Mouse (Mus musculus) left cerebral cortex, postnatal 25 days (tissue): ENCODE results near the gene St6galnac6. TPM values are rescaled to one million over a fixed set of nuclear protein-coding genes. Genes with fewer than 3 reads are reported as not detected.

Experiments
- DNase-seq, 2 experiments: peaks; one replicate each; pipeline ENCODE4 v3.0.0; 2022; ENCODE audit warnings: low spot score in 2 of 2, mixed read lengths in 1 of 2
- intact Hi-C: fragments of 180-260 bp; cut with DNase I; formaldehyde crosslinking; loops from one replicate; pipeline ENCODE4 v1.15.1; 2025
- total RNA-seq, 2 experiments: library from RNA; stranded (reverse); gene quantifications; 2 replicates each; pipeline ENCODE4 v1.2.3; 2021

St6galnac6 gene
- total RNA-seq, 2 experiments from 2014 or later, result 112 to 117 TPM

- peak; percentile 89 to 96 for DNase-seq
- intact Hi-C loops, result loop anchor here (5.0 kb wide), 1 partner anchor 34 kb away; no protein-coding TSS in a partner anchor
Measured at GRCm38 (mm10) chr2:32582830-32583799, 16.4 kb upstream of the St6galnac6 start.

- intact Hi-C loops, result no loop called here
- DNase-seq, result no peak
Measured at GRCm38 (mm10) chr2:32585149-32585714, 14.3 kb upstream of the St6galnac6 start.

- intact Hi-C loops, result loop anchor here (2.0 kb wide), 1 partner anchor 20 kb away; no protein-coding TSS in a partner anchor
- peak; percentile 87 to 94 for DNase-seq
Measured at GRCm38 (mm10) chr2:32586871-32587351, 12.6 kb upstream of the St6galnac6 start, which contains the start of gene St6galnac4. St6galnac4 (plus strand) TSS chr2:32587095.

GRCm38 (mm10) chr2:32587731-32588321, 11.7 kb upstream of the St6galnac6 start:
- intact Hi-C loops, result loop anchor here (2.0 kb wide), 1 partner anchor 19 kb away; no protein-coding TSS in a partner anchor
- no peak for DNase-seq

- DNase-seq, result peak in 1 of 2 experiments; percentile 75
- intact Hi-C loops, result no loop called here
Measured at GRCm38 (mm10) chr2:32589213-32589795, 10.2 kb upstream of the St6galnac6 start.

- intact Hi-C loops, result no loop called here
Measured at GRCm38 (mm10) chr2:32590224-32590623, 9.3 kb upstream of the St6galnac6 start.

DNA sequence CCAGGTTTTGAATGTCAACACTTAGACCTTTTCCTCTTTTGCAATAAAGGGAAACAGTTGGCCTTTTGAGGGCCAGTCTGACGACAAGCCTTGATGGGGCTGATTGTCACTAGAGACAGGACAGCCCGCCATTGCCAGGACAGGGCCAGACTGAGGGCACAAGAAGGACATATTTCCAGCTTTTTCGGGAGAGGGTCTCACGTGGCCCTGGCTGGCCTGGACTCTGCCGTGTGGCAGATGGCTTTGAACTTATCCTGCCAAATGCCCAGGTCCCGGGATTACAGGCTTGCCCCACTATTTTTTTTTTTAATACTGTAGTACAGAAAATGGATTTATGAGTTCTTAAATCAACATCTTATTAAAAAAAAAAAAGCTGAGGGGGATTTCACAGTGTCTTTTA, 8.3 kb upstream of the St6galnac6 start:
- no peak for DNase-seq
- intact Hi-C loops, result no loop called here

More at GRCm38 (mm10) chr2:32590224-32590623, 9.3 kb upstream of the St6galnac6 start:
- no peak for DNase-seq

DNA sequence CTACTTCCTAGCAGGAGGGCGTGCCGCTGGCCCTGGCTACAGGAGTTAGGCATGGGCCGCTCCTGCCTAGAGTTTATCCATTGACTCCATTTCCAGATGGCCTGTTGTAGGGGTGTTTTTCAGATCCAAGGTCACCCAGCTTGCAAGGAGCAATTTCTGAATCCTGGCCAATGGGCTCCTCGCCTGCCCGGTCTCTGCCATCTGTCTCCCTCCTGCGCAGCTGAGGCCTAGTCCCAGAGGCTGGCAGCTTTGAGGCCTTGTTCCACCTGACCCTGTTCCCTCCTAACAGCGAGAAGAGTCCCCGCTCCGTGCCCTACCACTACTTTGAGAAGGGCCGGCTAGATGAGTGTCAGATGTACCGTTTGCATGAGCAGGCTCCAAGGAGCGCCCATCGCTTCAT, 2.8 kb upstream of the St6galnac6 start:
- no peak for DNase-seq
- intact Hi-C loops, result no loop called here

DNA sequence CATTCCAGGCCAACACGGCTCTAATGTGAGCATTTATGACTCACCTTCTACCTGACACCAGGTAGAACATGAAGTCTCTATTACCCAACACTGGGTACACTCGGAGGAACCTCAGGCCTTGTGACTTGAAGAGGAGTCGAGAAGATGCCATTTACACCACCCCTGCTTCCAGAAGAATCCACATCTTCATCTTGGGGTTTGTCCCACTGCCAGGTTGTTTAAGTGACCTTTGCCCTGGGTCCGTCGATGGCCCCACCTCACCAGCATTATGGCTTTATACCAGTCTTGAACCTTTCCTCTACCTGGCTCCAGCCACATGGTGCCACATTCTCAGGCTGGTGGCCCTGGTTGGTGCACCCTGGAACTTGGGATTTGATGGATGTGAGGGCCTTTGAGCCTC, 2.3 kb upstream of the St6galnac6 start:
- DNase-seq, result no peak
- intact Hi-C loops, result no loop called here

- intact Hi-C loops, result no loop called here
- DNase-seq, result no peak
Measured at GRCm38 (mm10) chr2:32597699-32598098, 1.8 kb upstream of the St6galnac6 start.

DNA sequence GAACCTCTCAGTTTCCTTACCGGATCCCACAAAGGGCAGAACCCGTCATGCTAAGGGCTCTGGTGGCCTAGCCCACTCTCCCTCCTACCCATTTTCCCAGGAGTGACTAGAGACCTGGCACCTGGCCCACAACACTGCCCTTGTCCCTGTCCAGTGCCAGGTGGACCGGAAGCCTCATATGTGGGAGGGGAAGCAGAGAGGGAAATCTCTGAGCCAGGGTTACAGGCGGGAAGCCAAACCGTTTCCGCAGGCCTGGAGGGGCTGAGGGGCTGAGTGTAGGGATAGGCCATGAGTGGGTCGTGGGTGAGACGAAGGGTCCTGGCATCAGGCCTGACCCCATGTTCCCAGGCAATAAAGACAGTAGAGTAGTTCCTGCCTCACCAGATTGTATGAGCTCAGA, 1.0 kb upstream of the St6galnac6 start:
- DNase-seq, result no peak
- intact Hi-C loops, result no loop called here

DNA sequence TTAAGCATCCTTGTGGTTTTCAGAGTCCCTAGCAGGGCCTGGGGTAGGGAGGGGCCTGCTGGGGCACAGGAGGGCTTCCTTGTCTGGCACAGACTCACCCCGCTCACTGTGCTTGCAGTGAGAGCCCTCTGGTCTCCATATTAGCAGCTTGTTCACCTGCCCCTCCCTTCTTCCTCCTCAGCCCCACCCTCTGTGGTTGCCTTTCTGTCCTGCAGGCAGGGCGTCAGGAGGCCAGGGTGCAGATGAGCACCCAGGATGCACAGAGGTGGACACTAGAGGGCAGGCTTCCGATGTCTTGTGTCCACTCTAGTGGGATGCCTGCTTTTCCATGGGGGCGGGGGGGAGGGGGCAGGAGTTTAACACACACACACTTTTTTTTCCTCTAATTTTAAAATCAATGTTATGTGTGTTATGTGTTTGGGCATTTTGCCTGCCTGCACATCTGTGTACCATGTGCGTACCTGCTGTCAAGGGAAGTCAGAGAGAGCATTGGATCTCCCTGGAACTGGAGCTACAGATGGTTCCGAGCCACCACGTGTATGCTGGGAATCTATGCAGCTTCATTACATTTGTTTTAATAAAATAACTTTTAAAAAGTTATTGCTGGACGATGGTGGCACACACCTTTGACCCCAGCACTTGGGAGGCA, 2.0 kb downstream of the St6galnac6 start:
- intact Hi-C loops, result no loop called here

DNA sequence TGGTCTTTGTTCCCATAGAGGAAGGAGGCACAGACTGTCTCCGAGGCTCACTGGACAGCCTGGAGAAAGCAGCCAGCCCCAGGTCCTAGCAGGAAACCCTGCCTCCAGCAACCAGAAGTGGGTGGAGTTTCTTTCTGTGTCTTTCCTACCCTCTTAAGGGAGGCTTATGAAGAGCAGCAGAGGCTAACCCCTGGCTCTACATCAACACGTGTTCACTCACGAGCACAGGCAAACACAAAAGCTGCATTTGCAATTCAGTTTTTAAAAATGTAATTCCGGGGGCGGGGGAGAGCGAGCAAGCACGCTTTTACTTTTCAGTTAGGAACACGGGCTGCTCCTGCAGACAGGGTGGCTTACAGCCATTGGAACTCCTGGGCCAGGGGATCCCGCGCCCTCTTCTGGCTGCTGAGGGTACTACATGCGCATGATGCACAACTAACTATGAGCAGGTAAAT, 3.1 kb downstream of the St6galnac6 start:
- intact Hi-C loops, result no loop called here
- peak; percentile 85 to 93 for DNase-seq

More for the DNA sequence above, 2.0 kb downstream of the St6galnac6 start:
- DNase-seq, result no peak

- no peak for DNase-seq
- intact Hi-C loops, result no loop called here
Measured at GRCm38 (mm10) chr2:32604631-32605030, 5.1 kb downstream of the St6galnac6 start.

- intact Hi-C loops, result loop anchor here (2.0 kb wide), 1 partner anchor 20 kb away; the partner anchor contains the start of gene St6galnac4
- DNase-seq, result peak; percentile 85 to 86
Measured at GRCm38 (mm10) chr2:32606161-32607142, 6.9 kb downstream of the St6galnac6 start.

- intact Hi-C loops, result loop anchor here (2.0 kb wide), 1 partner anchor 21 kb away; the partner anchor contains the start of gene St6galnac4
- peak; percentile 54 to 61 for DNase-seq
Measured at GRCm38 (mm10) chr2:32607262-32607947, 7.9 kb downstream of the St6galnac6 start.

GRCm38 (mm10) chr2:32608141-32608777, 8.8 kb downstream of the St6galnac6 start:
- intact Hi-C loops, result no loop called here
- DNase-seq, result peak in 1 of 2 experiments; percentile 63
